Comparison of ENCODE assay signal across 18 mouse cellular contexts in the genomic region with DNA sequence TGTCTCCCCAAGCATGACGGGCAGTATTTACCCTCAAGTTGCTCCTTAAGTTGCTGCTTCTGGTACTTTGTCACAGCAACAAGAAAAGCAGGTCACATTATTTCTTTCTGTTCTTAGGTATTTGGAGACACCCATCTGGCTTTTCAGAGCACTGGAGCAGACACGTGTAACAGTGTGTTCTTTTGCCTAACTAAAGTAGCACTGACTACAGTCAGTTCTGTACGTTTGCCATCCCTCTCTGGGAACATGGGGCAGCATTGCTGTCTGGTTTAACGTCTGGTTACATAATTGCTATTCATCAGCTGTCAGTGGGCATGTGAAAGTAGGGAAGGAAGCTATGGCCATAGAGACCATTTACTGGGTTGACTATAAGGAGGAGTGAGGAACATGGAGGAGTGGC.
"Had no signal": no experiment of that assay in that cellular context is flagged by ENCODE, and none has a peak within 500 bp of the region (broad histone marks: within the 10 kb centered on the region; RNA-seq: fewer than 3 reads in every experiment).

No protein-coding gene starts in this region.

- H3K4me2 ChIP-seq: liver, embryonic 13.5 days; midbrain, embryonic 11.5 days; neural tube, embryonic 12.5 days; neural tube, embryonic 15.5 days; stomach, embryonic 15.5 days had no signal

- H3K9ac ChIP-seq: liver, embryonic 13.5 days; neural tube, embryonic 12.5 days; neural tube, embryonic 15.5 days; stomach, embryonic 15.5 days had no signal

- DNase-seq: kidney, adult 18-20 months; kidney, adult 9 months; kidney, postnatal 14 days; kidney, postnatal 4 days; liver, embryonic 13.5 days; lung, adult 2 months; lung, postnatal 14 days; lung, postnatal 4 days; retina, postnatal 1 day; right cerebral cortex, postnatal 25 days; spleen, adult 18-20 months; thymus, postnatal 25 days had no signal

- H3K27ac ChIP-seq: liver, embryonic 13.5 days; neural tube, embryonic 12.5 days; neural tube, embryonic 15.5 days; stomach, embryonic 15.5 days had no signal

- ATAC-seq: inflammation-experienced regulatory T-cells, adult 6 months; intestine, embryonic 16.5 days had no signal

- H3K27me3 ChIP-seq: liver, embryonic 13.5 days; neural tube, embryonic 12.5 days; neural tube, embryonic 15.5 days; stomach, embryonic 15.5 days had no signal

- H3K9me3 ChIP-seq: liver, embryonic 13.5 days; neural tube, embryonic 12.5 days; neural tube, embryonic 15.5 days; stomach, embryonic 15.5 days had no signal

- H3K36me3 ChIP-seq: liver, embryonic 13.5 days; stomach, embryonic 15.5 days had no signal

- H3K4me3 ChIP-seq: liver, embryonic 13.5 days; neural tube, embryonic 12.5 days; neural tube, embryonic 15.5 days; stomach, embryonic 15.5 days had no signal

- H3K4me1 ChIP-seq: neural tube, embryonic 12.5 days; neural tube, embryonic 15.5 days; stomach, embryonic 15.5 days had no signal
